Mouse (Mus musculus): Measurements from ENCODE around the gene Smarcd2. TPM values are rescaled to one million over a fixed set of nuclear protein-coding genes. Genes with fewer than 3 reads are reported as not detected.
A peak's percentile ranks its signal among the peaks of the same experiment; 100 is the strongest.

Gene Smarcd2
- total and polyA plus RNA-seq, 3 experiments, result 94.3 to 116 (median 110) TPM

DNA sequence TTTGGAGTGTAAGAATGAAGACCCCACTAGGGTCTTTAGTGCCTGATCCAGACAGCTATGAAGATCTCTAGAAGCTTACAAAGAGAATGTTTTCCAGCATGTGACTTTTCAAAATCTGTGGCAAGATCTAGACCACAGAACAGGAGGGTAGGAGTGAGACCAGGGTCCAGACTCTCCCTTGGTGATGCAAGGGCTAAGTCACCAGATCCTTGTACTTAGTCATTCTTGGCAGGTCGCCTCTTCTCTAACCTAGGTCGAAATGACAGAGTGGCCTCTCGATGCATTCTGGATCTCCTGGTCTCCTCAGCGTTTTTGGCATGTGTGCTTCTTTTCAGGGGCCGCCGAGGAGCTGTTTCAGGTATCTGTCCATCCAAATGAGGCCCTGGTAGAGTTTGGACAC is 9.7 kb upstream of the Smarcd2 start:
- Histone ChIP-seq H3K36me3 (replicated peaks in 1 of 2; ENCODE audit: control insufficient read depth in 1 of 2, insufficient read depth in 1 of 2, low read length in 1 of 2) (no peaks in the 10 kb centered on the region), H3K9ac (ENCODE audit: insufficient read depth, low read depth) (no peak overlapping the region), H3K4me1 (ENCODE audit: control insufficient read depth in 1 of 2, insufficient read depth in 2 of 2) (peaks cover 0 to 8% of the 10 kb centered on the region in 2 experiments; a peak in 1 of 4 replicates), H3K79me2 (replicated peaks; ENCODE audit: control insufficient read depth, extremely low read depth, insufficient read depth, poor library complexity, severe bottlenecking) (no peaks in the 10 kb centered on the region), H3K9me3 (replicated peaks; ENCODE audit: low read length) (no peaks in the 10 kb centered on the region), H3K27ac (ENCODE audit: insufficient read depth, low read depth) (no peak overlapping the region), H3K4me3 (replicated peaks in 1 of 3; ENCODE audit: low read depth in 2 of 3, low read length in 2 of 3, poor library complexity in 1 of 3) (no peak overlapping the region), H3K4me2 (ENCODE audit: insufficient read depth, low read depth, poor library complexity, severe bottlenecking) (no peak overlapping the region), H3K27me3 (replicated peaks) (peaks cover 6% of the 10 kb centered on the region)
- in situ Hi-C loops (cut with MboI; ENCODE audit: low pct_ligation_motif_present, low pct_unique_long_range_greater_than_20kb, low sequenced_read_pairs) (no loop called here), dilution Hi-C loops (cut with MboI; ENCODE audit: extremely low pct_ligation_motif_present, extremely low pct_unique_long_range_greater_than_20kb, low sequenced_read_pairs) (no loop called here)
- DNase-seq (ENCODE audit: extremely low read depth), result no peak
- TF ChIP-seq USF2 (conservative IDR thresholded peaks at IDR 0.05; ENCODE audit: low read depth, low read length), result no peak
- TF ChIP-seq ETS1 (conservative IDR thresholded peaks at IDR 0.05; ENCODE audit: low read depth, low read length), result no peak
- TF ChIP-seq MEF2A (IDR thresholded peaks at IDR 0.05; ENCODE audit: borderline replicate concordance, low read depth, low read length), result no peak
- no peak for TF ChIP-seq CTCF (conservative IDR thresholded peaks at IDR 0.05 in 1 of 2, IDR thresholded peaks at IDR 0.05 in 1 of 2; ENCODE audit: low read depth in 2 of 2, low read length in 2 of 2)
- TF ChIP-seq ZMIZ1 (IDR thresholded peaks at IDR 0.05; ENCODE audit: low read depth, low read length), result no peak
- no peak for TF ChIP-seq IRF4 (IDR thresholded peaks at IDR 0.05; ENCODE audit: low read depth, low read length)
- no peak for TF ChIP-seq RCOR1 (conservative IDR thresholded peaks at IDR 0.05; ENCODE audit: low read depth, low read length)
- TF ChIP-seq ZNF384 (IDR thresholded peaks at IDR 0.05; ENCODE audit: low read depth, low read length), result no peak
- TF ChIP-seq ZC3H11A (IDR thresholded peaks at IDR 0.05; ENCODE audit: low read depth, low read length), result no peak
- no peak for TF ChIP-seq SIN3A (IDR thresholded peaks at IDR 0.05; ENCODE audit: low read length)
- no peak for TF ChIP-seq POLR2A (IDR thresholded peaks at IDR 0.05; ENCODE audit: low read depth, low read length)
- no peak for TF ChIP-seq UBTF (IDR thresholded peaks at IDR 0.05; ENCODE audit: low read depth, low read length)

DNA sequence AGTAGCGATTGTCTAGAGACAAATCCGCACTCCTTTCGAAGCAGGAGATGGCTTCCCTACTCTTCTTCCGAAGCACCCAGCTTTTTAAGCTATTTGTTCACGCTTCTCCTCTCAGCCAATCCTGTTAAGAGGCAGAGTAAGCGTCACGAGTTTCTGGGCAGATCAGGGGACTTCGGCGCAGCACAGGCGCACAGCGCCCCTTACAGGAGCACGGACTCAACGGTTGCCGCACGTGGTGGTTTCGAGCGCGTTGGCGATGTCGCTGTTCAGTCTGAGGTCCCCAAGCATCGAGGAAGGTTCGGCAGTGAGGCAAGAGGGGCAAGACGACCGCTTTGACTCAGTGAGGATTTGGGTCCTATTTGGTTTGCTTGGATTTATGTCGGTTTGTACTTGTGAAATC is 3.7 kb upstream of the Smarcd2 start, which contains the start of gene Tcam1:
Gene Tcam1, plus strand, starts transcription at position 219 of the 400 bp plus-strand sequence.
- DNase-seq (ENCODE audit: extremely low read depth), result peak; percentile 96
- Histone ChIP-seq H3K27ac (ENCODE audit: insufficient read depth, low read depth) (no peak within 1 kb of the TSS), H3K27me3 (replicated peaks) (peaks cover 2% of the 10 kb centered on the region), H3K4me3 (replicated peaks in 1 of 3; ENCODE audit: low read depth in 2 of 3, low read length in 2 of 3, poor library complexity in 1 of 3) (no peak within 1 kb of the TSS), H3K9ac (ENCODE audit: insufficient read depth, low read depth) (no peak within 1 kb of the TSS), H3K4me2 (ENCODE audit: insufficient read depth, low read depth, poor library complexity, severe bottlenecking) (peak within 1 kb of the TSS; percentile 41), H3K36me3 (replicated peaks in 1 of 2; ENCODE audit: control insufficient read depth in 1 of 2, insufficient read depth in 1 of 2, low read length in 1 of 2) (no peaks in the 10 kb centered on the region), H3K79me2 (replicated peaks; ENCODE audit: control insufficient read depth, extremely low read depth, insufficient read depth, poor library complexity, severe bottlenecking) (peaks cover 8% of the 10 kb centered on the region), H3K9me3 (replicated peaks; ENCODE audit: low read length) (no peaks in the 10 kb centered on the region), H3K4me1 (ENCODE audit: control insufficient read depth in 1 of 2, insufficient read depth in 2 of 2) (peaks cover 10 to 21% of the 10 kb centered on the region in 2 experiments)
- dilution Hi-C loops (cut with MboI; ENCODE audit: extremely low pct_ligation_motif_present, extremely low pct_unique_long_range_greater_than_20kb, low sequenced_read_pairs), result no loop called here
- in situ Hi-C loops (cut with MboI; ENCODE audit: low pct_ligation_motif_present, low pct_unique_long_range_greater_than_20kb, low sequenced_read_pairs), result no loop called here
- TF ChIP-seq JUN (IDR thresholded peaks at IDR 0.05; ENCODE audit: insufficient read depth, low read depth, low read length), result no peak
- TF ChIP-seq GABPA (IDR thresholded peaks at IDR 0.05; ENCODE audit: insufficient replicate concordance, low read depth, low read length), result no peak
- no peak for TF ChIP-seq CHD1 (IDR thresholded peaks at IDR 0.05; ENCODE audit: low read depth, low read length)
- peak; percentile 45; the same call in 1 of the 2 replicates for TF ChIP-seq MEF2A (IDR thresholded peaks at IDR 0.05; ENCODE audit: borderline replicate concordance, low read depth, low read length)
- no peak; the same call in 1 of the 2 replicates for TF ChIP-seq RCOR1 (conservative IDR thresholded peaks at IDR 0.05; ENCODE audit: low read depth, low read length)
- no peak for TF ChIP-seq EP300 (IDR thresholded peaks at IDR 0.05; ENCODE audit: low read length)
- peak; percentile 47 for TF ChIP-seq USF1 (IDR thresholded peaks at IDR 0.05; ENCODE audit: low read depth, low read length)
- peak; percentile 92 for TF ChIP-seq MXI1 (IDR thresholded peaks at IDR 0.05; ENCODE audit: low read depth, low read length)
- TF ChIP-seq ZMIZ1 (IDR thresholded peaks at IDR 0.05; ENCODE audit: low read depth, low read length), result no peak
- peak; percentile 100 for TF ChIP-seq MAX (IDR thresholded peaks at IDR 0.05; ENCODE audit: low read length)
- TF ChIP-seq ZC3H11A (IDR thresholded peaks at IDR 0.05; ENCODE audit: low read depth, low read length), result no peak
- no peak for TF ChIP-seq ZKSCAN1 (IDR thresholded peaks at IDR 0.05; ENCODE audit: borderline replicate concordance, low read depth, low read length)
- TF ChIP-seq UBTF (IDR thresholded peaks at IDR 0.05; ENCODE audit: low read depth, low read length), result no peak
- peak; percentile 61 for TF ChIP-seq USF2 (conservative IDR thresholded peaks at IDR 0.05; ENCODE audit: low read depth, low read length)
- 0 out of 2 replicates have a peak, but pooled peaks have one; percentile 34 for TF ChIP-seq MAZ (IDR thresholded peaks at IDR 0.05; ENCODE audit: low read depth, low read length)
- peak; percentile 52 for TF ChIP-seq NELFE (IDR thresholded peaks at IDR 0.05; ENCODE audit: low read depth, low read length)
- TF ChIP-seq ELF1 (IDR thresholded peaks at IDR 0.05; ENCODE audit: low read depth, low read length), result peak; percentile 45; the same call in 1 of the 2 replicates
- no peak for TF ChIP-seq POLR2AphosphoS2 (IDR thresholded peaks at IDR 0.05; ENCODE audit: low read depth, low read length)
- peak; percentile 8 to 95; a peak in 2 of 4 replicates for TF ChIP-seq CTCF (conservative IDR thresholded peaks at IDR 0.05 in 1 of 2, IDR thresholded peaks at IDR 0.05 in 1 of 2; ENCODE audit: low read depth in 2 of 2, low read length in 2 of 2)
- peak; percentile 69; the same call in 1 of the 2 replicates for TF ChIP-seq IRF4 (IDR thresholded peaks at IDR 0.05; ENCODE audit: low read depth, low read length)
- peak; percentile 99 for TF ChIP-seq CHD2 (IDR thresholded peaks at IDR 0.05; ENCODE audit: low read length)
- peak; percentile 94 for TF ChIP-seq BHLHE40 (IDR thresholded peaks at IDR 0.05; ENCODE audit: low read depth, low read length)
- TF ChIP-seq MYC (IDR thresholded peaks at IDR 0.05; ENCODE audit: low read depth, low read length), result peak; percentile 100
- TF ChIP-seq RAD21 (IDR thresholded peaks at IDR 0.05; ENCODE audit: low read depth, low read length), result peak; percentile 69
- TF ChIP-seq KAT2A (IDR thresholded peaks at IDR 0.05; ENCODE audit: insufficient replicate concordance, low read length), result no peak
- peak; percentile 40; the same call in 1 of the 2 replicates for TF ChIP-seq SMC3 (IDR thresholded peaks at IDR 0.05; ENCODE audit: low read depth, low read length)
- peak; percentile 76 for TF ChIP-seq SIN3A (IDR thresholded peaks at IDR 0.05; ENCODE audit: low read length)
- peak; percentile 57; the same call in 1 of the 2 replicates for TF ChIP-seq TBP (conservative IDR thresholded peaks at IDR 0.05; ENCODE audit: low read depth, low read length)
